Mouse (Mus musculus): ENCODE data around the gene Gm17387. TPM values are rescaled to one million over a fixed set of nuclear protein-coding genes. Genes with fewer than 3 reads are reported as not detected.

Gm17387 gene
- polyA plus RNA-seq (2015; fragmentation: Nextera tagmentation; extraction: Ambion mirVana), result not detected in 2 replicates

DNA sequence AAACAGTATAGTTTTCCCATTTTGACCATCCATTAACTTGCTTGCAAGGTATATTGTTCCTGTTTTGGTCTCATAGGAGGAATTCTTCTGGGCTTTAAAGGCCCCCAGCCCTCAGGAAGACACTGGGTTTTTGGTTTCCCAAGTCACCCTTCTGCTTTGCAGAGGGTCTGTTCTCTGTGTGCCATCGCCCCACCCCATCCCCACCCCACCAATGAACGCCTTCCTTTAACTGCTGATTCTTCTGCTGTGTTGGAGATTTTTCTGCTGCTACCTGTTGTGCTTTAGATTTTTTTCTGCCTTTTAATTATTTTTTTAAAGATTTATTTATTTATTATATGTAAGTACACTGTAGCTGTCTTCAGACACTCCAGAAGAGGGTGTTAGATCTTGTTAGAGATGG is at the start of gene Gm17387:
Gene Gm17387, plus strand, starts transcription at position 301 of the 400 bp plus-strand sequence.
- Histone ChIP-seq H3K36me3 (replicated peaks; ENCODE audit: insufficient read depth, low read length) (no peaks in the 10 kb centered on the region), H3K27ac (ENCODE audit: low read depth) (no peak within 1 kb of the TSS), H3K4me3 (ENCODE audit: low read depth, low read length) (no peak within 1 kb of the TSS), H3K9ac (replicated peaks) (no peak within 1 kb of the TSS), H3K27me3 (ENCODE audit: insufficient read depth, low read length) (no peaks in the 10 kb centered on the region), H3K4me2 (ENCODE audit: low read depth, low read length) (no peak within 1 kb of the TSS), H3K4me1 (ENCODE audit: insufficient read depth) (0 out of 2 replicates have a peak, but pooled peaks cover 3% of the 10 kb centered on the region), H3K9me3 (ENCODE audit: low read length) (no peaks in the 10 kb centered on the region)
- TF ChIP-seq CTCF (IDR thresholded peaks at IDR 0.05; ENCODE audit: low read depth) (no peak), EP300 (IDR thresholded peaks at IDR 0.05; ENCODE audit: low read depth) (no peak)
- no peak for DNase-seq
- 94% methylated on average over 2 of the region's 2 CpGs for WGBS (ENCODE audit: insufficient replicate concordance)
- no peak for ATAC-seq

DNA sequence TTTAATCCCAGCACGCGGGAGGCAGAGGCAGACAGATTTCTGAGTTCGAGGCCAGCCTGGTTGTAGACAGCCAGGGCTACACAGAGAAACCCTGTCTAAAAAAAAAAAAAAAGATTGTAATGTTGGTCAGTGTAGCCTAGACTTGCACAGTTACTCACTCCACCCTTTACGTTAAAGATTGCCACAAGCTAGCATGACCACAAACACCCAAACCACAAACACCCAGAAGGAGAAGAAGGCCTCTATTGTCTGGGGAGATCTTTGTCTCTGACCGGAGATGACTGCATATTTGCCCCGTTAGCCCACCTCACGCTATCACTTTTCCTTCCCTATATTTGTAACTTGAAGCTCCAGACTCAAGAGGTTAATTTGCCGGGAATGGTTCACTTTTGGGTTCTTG is 47.2 kb upstream of the Gm17387 start:
- H3K27me3 ChIP-seq (ENCODE audit: insufficient read depth, low read length), result no peaks in the 10 kb centered on the region
- H3K9ac ChIP-seq (replicated peaks), result no peak overlapping the region
- no peak for DNase-seq
- H3K9me3 ChIP-seq (ENCODE audit: low read length), result no peaks in the 10 kb centered on the region
- H3K27ac ChIP-seq (ENCODE audit: low read depth), result 0 out of 2 replicates have a peak overlapping the region, but pooled peaks have one; percentile 44
- ATAC-seq, result peak; percentile 55
- H3K36me3 ChIP-seq (replicated peaks; ENCODE audit: insufficient read depth, low read length), result no peaks in the 10 kb centered on the region
- H3K4me2 ChIP-seq (ENCODE audit: low read depth, low read length), result no peak overlapping the region
- H3K4me1 ChIP-seq (ENCODE audit: insufficient read depth), result no peaks in the 10 kb centered on the region
- TF ChIP-seq EP300 (IDR thresholded peaks at IDR 0.05; ENCODE audit: low read depth), result peak; percentile 48; the same call in 1 of the 2 replicates
- TF ChIP-seq CTCF (IDR thresholded peaks at IDR 0.05; ENCODE audit: low read depth), result no peak
- H3K4me3 ChIP-seq (ENCODE audit: low read depth, low read length), result no peak overlapping the region
- WGBS (ENCODE audit: insufficient replicate concordance), result 37% methylated on average over 8 of the region's 8 CpGs

DNA sequence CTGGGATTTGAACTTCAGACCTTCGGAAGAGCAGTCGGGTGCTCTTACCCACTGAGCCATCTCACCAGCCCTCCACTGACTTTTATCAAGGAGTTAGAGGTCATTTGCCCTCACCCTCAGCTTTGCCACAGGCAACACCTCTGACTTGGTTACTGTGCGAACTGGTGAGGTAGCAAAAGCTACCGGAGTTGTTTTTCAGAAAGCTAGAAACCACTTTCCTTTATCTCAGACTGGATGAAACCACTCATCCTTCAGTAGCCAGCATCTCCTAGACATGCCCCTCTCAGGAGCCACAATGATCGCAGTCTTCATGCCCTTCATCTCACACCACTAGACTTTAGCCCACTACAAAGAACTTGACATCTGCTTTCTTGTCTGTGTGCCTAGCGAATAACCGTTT is 46.0 kb upstream of the Gm17387 start:
- no peak for ATAC-seq
- no peak for TF ChIP-seq CTCF (IDR thresholded peaks at IDR 0.05; ENCODE audit: low read depth)
- no peak for TF ChIP-seq EP300 (IDR thresholded peaks at IDR 0.05; ENCODE audit: low read depth)
- Histone ChIP-seq H3K4me1 (ENCODE audit: insufficient read depth) (no peaks in the 10 kb centered on the region), H3K27me3 (ENCODE audit: insufficient read depth, low read length) (no peaks in the 10 kb centered on the region), H3K4me2 (ENCODE audit: low read depth, low read length) (no peak overlapping the region), H3K27ac (ENCODE audit: low read depth) (no peak overlapping the region), H3K9ac (replicated peaks) (no peak overlapping the region), H3K9me3 (ENCODE audit: low read length) (no peaks in the 10 kb centered on the region), H3K4me3 (ENCODE audit: low read depth, low read length) (no peak overlapping the region), H3K36me3 (replicated peaks; ENCODE audit: insufficient read depth, low read length) (no peaks in the 10 kb centered on the region)
- DNase-seq, result no peak
- 58% methylated on average over 7 of the region's 7 CpGs for WGBS (ENCODE audit: insufficient replicate concordance)

DNA sequence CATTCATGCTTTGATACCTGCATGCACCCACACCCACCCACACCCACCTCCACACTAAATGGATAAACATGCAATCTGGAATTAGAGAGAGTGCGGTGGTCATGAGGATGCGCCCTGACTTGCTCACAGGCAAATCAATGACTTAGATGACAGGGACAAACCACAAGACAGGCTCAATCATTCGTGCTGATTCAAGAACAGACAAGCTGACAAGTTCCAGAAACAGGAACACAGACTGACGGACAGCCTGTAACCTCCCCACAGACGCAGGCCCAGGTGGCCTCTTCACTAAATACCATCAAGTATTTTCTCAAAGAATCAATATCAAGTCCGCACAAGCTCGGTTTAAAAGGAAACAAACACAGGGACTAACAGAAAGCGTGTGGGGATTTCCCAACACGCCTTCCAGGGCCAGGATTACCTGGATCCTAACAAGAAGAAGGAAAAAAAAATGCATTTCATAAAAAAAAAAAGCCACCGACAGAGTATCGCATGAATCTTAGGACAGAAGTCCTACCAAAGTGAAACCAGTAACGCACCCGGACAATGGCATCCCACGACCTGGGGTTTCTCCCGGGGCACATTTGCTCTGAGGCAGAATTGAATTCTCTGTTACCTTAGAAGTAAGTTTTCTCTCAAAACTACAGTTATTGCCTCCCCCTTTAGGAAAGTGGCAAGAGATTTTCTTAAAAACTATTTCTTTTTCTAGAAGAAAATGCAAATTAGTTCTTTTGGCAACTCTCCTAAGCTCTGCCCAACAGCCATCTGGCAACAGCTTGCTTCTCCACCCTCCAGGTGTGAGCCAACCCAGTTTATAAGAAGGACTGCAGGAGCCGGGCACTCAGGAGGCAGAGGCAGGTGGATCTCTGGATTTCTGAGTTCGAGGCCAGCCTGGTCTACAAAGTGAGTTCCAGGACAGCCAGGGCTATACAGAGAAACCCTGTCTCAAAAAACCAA is 41.5 kb upstream of the Gm17387 start:
- 51% methylated on average over 17 of the region's 17 CpGs for WGBS (ENCODE audit: insufficient replicate concordance)

DNA sequence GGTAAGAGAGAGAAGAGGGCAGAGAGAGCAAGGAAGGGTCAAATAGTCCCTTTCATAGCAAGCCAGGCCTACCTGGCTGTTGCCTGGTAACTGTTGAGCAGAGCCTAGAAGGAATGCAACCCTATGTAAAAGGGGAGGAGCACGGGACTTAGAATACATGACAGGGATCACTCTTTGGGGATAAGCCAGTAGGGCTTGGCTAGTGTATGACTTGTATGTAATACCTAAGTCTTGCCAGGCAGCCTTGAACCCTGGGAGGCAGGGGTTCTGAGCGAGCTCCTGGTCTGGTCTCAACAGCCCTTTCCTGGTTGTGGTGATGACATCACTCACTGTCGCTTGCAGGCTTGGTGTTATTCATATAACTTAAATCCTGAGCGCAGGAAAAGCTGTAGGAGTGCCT is 39.9 kb upstream of the Gm17387 start:
- DNase-seq (no peak), ATAC-seq (no peak)
- Histone ChIP-seq H3K9me3 (ENCODE audit: low read length) (no peaks in the 10 kb centered on the region), H3K4me1 (ENCODE audit: insufficient read depth) (no peaks in the 10 kb centered on the region), H3K4me3 (ENCODE audit: low read depth, low read length) (no peak overlapping the region), H3K4me2 (ENCODE audit: low read depth, low read length) (no peak overlapping the region), H3K36me3 (replicated peaks; ENCODE audit: insufficient read depth, low read length) (no peaks in the 10 kb centered on the region), H3K27me3 (ENCODE audit: insufficient read depth, low read length) (no peaks in the 10 kb centered on the region), H3K9ac (replicated peaks) (no peak overlapping the region), H3K27ac (ENCODE audit: low read depth) (no peak overlapping the region)
- WGBS (ENCODE audit: insufficient replicate concordance), result 69% methylated on average over 4 of the region's 4 CpGs
- TF ChIP-seq EP300 (IDR thresholded peaks at IDR 0.05; ENCODE audit: low read depth), result no peak
- no peak for TF ChIP-seq CTCF (IDR thresholded peaks at IDR 0.05; ENCODE audit: low read depth)

More for the DNA sequence above, 41.5 kb upstream of the Gm17387 start:
- peak overlapping the region; percentile 34 for H3K27ac ChIP-seq (ENCODE audit: low read depth)
- TF ChIP-seq CTCF (IDR thresholded peaks at IDR 0.05; ENCODE audit: low read depth), result no peak
- TF ChIP-seq EP300 (IDR thresholded peaks at IDR 0.05; ENCODE audit: low read depth), result no peak
- H3K27me3 ChIP-seq (ENCODE audit: insufficient read depth, low read length), result no peaks in the 10 kb centered on the region
- H3K4me1 ChIP-seq (ENCODE audit: insufficient read depth), result no peaks in the 10 kb centered on the region
- DNase-seq (no peak), ATAC-seq (no peak)
- no peaks in the 10 kb centered on the region for H3K36me3 ChIP-seq (replicated peaks; ENCODE audit: insufficient read depth, low read length)
- H3K9ac ChIP-seq (replicated peaks), result no peak overlapping the region
- H3K9me3 ChIP-seq (ENCODE audit: low read length), result no peaks in the 10 kb centered on the region
- H3K4me2 ChIP-seq (ENCODE audit: low read depth, low read length), result peak overlapping the region; percentile 45; the same call in 1 of the 2 replicates
- no peak overlapping the region for H3K4me3 ChIP-seq (ENCODE audit: low read depth, low read length)

DNA sequence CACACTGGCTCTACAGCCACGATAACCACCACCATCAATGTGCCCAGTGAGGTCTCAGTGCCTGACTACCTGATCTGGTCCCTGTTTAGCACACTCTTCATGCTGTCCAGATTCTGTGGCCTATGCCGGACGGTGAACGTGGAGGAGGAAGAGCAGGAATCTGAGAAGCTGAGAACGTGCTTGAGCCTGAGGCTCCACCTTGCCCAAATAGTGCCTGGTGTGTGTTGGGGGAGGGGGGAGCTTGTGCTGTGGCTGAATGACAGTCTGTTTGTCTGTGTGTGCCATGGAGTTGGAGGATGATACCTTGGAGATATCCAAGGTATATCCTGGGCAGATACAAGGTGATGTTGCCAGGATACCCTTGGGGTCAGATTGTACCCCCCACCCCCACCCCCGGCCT is 38.7 kb upstream of the Gm17387 start:
- no peak for ATAC-seq

More for the DNA sequence above, 38.7 kb upstream of the Gm17387 start:
- no peak overlapping the region for H3K9ac ChIP-seq (replicated peaks)
- WGBS (ENCODE audit: insufficient replicate concordance), result 37% methylated on average over 6 of the region's 6 CpGs
- TF ChIP-seq CTCF (IDR thresholded peaks at IDR 0.05; ENCODE audit: low read depth) (no peak), EP300 (IDR thresholded peaks at IDR 0.05; ENCODE audit: low read depth) (no peak)
- no peak for DNase-seq
- H3K27me3 ChIP-seq (ENCODE audit: insufficient read depth, low read length), result no peaks in the 10 kb centered on the region
- H3K4me2 ChIP-seq (ENCODE audit: low read depth, low read length), result no peak overlapping the region
- no peaks in the 10 kb centered on the region for H3K4me1 ChIP-seq (ENCODE audit: insufficient read depth)
- no peaks in the 10 kb centered on the region for H3K36me3 ChIP-seq (replicated peaks; ENCODE audit: insufficient read depth, low read length)
- peak overlapping the region; percentile 34; the same call in 1 of the 2 replicates for H3K27ac ChIP-seq (ENCODE audit: low read depth)
- H3K4me3 ChIP-seq (ENCODE audit: low read depth, low read length), result no peak overlapping the region
- no peaks in the 10 kb centered on the region for H3K9me3 ChIP-seq (ENCODE audit: low read length)

Measured in liver, postnatal 0 days (tissue).